Mouse (Mus musculus): ENCODE measurements around the gene Phf21a.
"Not testable (repeated sequence)": the region's sequence is repeated elsewhere in the genome, so short reads cannot be mapped to it uniquely, and the experiment has no call there.

Phf21a gene

DNA sequence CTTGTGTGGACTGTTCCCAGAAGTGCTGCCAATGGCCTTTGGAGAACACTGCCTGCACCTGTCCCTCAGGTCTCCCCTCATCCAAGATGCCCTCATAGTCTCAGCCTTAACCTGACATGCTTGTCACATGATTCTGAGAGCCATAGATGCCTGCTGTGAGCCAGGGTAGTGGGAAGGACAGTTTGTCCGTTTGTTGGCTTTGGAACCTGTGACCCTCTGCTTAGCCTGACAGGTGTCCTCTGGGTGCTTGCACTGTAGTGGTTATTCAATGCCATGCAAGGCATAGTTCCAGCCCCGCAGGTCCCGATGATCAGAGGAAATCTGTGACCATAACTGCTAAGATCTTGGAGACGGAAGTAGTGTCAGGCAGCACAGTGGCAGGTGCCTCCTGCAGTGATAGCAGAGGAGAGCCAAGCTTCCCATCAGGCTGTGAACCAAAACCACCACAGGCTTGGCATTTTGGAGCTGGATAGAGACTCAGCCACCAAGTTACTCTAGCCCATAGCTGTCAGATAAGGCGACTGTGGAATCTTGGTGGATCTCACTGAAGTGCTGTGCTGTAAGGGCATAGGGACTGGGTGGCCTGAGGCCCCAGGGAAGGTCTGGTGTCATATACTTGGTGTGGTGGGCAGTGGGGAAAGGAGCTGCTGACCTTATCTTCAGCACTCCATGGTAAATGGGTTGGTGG, 289.1 kb downstream of the Phf21a start, which contains the start of gene 1700029I15Rik:
Gene 1700029I15Rik (plus strand): TSS at position 638 of the 688 bp plus-strand sequence.
- DNase-seq (ENCODE audit: low spot score in 2 of 2): no peak

DNA sequence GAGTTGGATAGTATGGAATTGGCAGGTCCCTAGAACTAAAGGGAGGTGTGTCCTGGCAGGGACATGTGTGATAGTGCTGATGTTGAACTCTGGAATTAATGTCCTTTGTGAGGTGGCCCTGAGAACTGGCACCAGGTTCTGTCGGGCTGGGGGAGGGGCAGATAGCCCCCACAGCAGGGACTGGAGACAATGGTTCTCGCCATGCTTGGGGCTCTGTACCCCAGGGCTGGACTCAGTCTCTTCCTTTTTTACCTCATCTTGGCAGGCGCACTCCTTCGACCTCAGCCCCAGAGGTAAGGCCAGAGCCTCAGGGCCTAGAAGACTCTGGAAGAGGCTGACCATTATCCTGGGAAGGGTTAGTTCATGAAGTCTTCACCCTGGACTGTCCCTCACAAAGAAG, 289.8 kb downstream of the Phf21a start:
- no peak for DNase-seq (ENCODE audit: low spot score in 2 of 2)

DNA sequence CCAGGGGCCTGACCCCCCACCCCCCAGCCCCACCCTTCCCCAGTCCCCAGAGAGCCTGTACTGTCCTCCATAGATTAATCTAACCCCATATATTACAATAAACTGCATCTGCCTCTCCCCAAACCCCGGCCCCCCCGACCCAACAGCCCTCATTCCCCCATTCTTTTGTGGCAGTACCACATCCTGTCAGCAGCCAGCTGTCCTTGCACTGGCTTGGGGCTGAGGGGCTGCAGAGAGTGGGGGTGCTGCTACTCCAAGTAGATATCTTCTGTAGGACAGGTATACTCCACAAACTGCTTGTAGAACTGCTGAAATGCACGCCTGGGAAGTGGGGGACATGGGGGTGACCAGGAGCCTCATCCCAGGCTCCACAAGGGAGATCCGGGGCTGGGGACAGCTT, 291.2 kb downstream of the Phf21a start:
- no peak for DNase-seq (ENCODE audit: low spot score in 2 of 2)

DNA sequence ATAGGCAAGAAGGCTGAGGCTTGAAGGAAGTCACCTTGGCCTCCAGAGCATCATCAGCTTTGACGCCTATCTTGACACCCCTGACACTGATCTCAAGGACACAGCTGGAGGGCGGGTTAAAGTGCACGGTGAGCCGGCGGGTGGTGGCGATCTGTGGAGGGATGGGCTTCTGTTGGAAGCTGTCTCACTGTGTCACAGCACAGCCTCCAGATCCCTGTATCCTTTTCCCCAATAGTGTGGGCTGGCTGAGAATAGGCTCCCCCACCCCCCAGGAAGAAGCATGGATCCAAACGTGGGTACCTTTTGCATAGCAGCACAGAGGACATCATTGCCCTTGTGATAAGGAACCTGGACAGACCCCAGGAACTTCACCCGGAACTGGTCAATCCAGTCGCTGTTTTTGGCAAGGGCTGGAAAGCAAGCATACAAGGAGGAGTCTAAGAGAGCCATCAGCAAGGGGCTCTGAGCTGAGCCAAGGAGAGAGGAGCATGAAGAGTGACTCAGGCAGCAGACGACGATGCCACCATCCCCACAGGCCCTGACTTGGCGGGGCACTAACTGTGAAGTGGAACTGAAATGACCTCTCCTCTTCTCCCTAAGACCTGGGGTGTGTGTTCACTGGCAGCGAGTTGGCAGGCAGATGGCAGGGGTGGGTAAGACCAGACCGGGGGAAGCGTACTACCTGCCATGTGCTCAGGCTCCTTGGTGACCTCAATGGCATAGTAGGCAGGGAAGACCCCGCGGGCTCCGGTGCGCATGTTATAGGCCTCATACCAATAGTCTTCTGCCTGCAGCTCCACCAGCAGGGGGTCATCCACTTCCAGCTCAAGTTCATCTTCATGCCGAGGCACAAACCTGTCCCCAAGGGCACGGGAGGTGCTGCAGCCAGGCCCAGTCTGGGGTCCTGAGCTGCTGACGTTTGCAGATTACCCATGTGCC, 292.5 kb downstream of the Phf21a start:
- no peak for DNase-seq (ENCODE audit: low spot score in 2 of 2)

DNA sequence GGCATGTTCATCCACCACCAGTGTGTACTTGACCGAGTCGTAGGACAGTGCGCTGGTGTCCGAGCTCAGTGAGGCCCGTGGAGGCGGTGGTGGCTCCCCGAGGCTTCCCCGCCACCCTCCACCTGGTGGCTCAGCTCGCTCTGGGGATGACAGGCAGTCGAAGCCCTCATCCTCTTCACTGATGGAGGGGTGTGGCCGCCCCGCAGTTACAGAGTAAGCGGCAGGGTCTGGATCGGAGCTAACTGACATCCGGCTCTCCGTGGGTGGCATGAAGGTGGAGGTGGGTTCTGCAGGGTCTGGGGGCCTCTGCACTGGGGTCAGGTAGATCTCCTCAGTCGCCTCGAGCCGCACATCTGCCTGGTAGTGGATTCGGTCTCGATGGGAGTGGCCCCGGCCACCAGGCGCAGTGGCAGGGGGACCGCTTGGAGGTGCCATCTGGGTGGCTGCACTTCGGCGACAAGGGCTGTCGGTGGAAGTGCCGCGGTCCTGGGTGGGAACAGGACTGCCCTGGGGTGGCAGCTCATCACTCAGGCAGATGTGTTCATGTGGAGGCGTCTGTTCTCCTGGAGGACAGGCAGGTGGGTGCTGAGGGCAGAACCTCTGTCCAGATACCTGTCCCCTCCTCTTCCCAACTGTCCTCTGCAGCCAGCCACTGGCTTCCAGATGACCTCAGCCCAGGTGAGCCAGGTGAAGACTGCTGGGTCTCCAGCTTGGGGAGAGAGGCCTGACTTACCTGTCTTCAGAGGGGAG, 294.1 kb downstream of the Phf21a start:
- no peak for DNase-seq (ENCODE audit: low spot score in 2 of 2)

DNA sequence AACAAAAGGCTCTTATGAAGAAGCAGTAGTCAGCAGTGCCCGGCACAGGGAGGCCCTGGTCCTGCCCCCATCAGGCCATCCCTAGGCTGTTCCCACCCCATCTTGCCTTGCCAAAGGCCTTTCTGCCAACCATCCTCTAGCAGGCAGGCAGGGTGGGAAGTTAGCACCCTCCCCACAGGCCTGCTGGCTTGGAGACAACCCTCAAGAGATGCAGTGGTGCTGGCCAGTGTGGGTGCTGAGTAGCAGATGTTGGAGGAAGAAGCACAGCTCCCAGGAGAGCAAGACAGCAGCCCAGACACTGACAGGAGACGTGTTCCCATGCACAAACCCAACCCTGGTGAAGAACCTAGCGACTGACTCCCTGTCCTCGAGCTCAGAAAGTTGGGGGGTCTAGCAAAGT, 294.7 kb downstream of the Phf21a start:
- DNase-seq (ENCODE audit: low spot score in 2 of 2): no peak

DNA sequence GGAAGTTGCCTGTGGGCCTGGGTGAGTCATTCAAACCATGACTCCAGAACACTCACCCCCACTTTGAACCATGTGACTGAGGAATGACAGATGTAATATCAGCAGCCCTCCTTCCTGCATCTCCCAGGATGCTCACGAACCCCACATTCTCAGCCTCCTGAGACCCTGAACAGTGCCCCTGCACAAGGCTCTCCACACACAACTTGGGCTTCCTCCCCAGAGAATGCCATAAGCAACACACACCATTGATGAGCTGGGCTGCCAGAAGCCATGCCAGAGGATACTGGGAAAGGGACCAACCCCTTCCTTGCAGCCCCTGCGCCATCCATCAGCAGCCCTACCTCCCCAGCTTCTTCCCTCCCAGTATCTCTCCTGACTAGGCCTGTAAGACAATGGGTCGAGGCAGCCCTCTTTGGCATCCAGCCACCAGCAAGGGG, 295.2 kb downstream of the Phf21a start:
- DNase-seq (ENCODE audit: low spot score in 2 of 2): no peak

DNA sequence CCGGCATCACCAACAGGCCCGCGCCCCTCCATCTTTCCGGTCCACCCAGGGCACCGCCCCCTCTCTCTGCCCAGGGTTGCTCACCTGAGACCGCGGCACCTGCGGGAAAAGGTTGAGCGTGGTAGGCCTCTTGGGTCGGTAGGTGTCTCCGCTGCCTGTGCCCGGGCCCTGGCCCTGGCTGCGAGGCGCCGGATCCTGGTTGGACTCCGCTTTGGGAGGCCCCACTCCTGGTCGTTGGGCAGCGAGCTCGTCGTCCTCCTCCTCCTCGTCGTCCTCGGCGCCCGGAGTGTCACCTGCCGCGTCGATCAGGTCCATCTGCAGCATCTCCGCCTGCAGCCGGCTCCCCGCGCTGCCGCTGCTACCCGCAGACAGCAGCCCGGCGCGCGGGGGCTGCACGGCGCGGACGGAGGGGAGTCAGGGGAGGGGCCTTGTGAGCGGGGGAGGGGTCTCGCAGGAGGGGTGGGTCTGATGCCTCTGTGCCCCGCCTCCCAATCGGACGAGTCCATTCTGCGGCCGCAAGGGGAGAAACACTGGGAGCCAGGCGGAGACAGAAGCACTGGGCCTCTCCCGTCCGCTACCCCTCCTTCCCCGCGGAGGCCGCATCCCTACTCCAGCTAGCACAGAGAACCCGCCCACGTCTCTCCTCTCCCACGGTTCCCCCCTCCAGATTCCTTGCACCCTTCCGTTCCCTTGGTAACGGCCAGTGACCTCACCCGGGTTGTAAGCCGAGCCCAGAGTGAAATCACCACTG, 296.1 kb downstream of the Phf21a start:
- peak; percentile 75 to 87 for DNase-seq (ENCODE audit: low spot score in 2 of 2)

DNA sequence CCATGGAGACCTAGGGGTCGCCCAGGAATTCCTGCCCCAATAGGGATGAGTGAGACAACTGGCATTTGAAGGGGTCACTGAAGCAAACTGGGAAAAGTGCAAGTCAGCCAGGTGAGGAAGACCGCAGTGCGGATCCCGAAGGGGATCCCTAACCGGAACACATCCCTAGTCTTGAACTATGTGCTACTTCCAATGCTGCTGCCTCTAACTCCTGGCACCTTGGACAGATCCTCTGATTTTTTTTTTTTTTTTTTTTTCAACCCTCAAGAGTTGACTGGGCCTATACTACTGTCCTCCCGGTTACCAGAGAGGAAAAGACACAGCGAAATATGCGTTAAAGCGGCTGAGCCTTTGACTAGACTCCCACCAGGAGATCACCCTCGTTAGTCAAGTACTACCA, 296.7 kb downstream of the Phf21a start:
- DNase-seq (ENCODE audit: low spot score in 2 of 2): no peak

DNA sequence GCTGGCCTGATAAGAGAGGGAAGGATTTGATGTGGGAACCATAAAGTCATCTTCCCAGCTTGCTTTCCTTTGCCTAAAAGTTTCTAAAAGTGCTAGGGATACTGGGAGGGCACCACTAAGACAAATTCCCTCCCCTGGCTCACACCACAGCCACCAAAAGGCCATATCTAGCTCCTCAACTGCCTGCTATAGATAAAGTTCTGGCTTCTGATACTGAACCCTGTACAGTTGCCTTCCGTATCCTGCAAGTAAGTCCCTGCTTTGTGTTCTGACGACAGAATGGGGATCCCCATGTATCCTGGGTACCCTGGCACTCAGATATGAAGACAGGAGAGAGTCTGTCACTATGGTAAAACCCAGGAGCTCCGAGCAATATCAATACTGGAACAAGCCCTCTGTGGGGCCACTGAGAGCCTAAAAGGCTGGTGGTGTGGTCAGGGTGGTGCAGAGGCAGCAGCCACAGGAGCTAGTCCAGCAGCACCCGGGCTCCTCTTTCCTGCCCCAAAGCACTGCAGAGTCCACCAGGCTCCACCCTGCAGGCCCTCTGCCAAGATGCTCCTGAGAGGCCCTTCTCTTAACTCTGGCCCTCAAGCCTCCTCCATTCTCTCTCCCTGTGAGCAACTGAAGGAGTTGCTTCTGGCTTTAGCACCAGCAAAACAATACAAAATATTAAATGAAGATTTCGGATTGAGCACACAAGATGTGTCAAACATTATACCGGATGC, 297.5 kb downstream of the Phf21a start:
- DNase-seq (ENCODE audit: low spot score in 2 of 2): no peak

DNA sequence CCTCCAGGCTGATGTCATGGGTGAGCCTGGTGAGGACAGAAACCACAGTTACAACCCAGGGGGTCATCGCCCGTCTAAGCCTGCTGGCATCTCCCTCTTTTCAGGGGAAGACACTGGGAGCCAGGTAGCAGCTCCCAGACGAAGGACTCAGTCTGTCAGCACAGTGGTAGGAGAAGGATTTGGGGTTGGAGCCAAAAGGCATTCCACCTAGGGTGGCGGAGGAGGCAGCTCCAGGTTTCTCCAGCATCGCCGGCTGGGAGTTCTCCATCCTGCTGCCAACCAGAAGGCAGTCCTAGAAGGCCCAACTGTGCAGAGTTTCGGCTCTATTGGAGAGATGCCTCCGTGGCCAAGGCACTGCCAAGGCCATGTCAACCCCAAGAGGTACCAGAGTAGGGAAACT, 298.2 kb downstream of the Phf21a start:
- no peak for DNase-seq (ENCODE audit: low spot score in 2 of 2)

DNA sequence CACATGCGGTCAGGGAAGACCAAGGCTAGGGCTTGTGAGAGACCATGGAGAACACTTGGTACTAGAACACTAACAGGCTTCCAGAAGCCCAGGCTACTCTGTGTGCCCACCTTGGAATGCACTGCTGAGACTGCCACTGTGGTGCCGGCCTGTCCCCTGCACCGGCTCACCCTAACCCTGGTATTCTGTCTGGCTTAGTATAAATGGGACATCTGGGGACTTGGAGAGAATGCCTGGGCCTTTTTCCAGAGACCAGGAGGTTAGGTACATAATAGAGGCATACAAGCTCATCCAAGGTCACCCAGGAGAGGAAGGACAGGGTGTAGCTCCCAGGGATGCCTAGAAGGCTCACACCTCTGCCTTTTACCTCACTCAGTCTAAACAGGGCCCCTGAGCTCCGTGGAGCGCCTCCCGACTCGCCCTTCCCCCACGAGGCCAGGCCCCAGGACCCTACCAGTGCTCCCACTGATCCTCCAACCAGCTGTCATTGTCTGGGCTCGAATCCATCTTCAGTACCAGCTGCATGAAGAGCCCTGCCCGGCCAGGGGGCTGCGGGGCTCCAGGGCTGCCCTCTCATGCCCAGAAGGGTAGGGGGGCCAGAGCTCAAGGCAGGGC, 298.9 kb downstream of the Phf21a start:
- DNase-seq (ENCODE audit: low spot score in 2 of 2): peak in 1 of 2 experiments; percentile 58

DNA sequence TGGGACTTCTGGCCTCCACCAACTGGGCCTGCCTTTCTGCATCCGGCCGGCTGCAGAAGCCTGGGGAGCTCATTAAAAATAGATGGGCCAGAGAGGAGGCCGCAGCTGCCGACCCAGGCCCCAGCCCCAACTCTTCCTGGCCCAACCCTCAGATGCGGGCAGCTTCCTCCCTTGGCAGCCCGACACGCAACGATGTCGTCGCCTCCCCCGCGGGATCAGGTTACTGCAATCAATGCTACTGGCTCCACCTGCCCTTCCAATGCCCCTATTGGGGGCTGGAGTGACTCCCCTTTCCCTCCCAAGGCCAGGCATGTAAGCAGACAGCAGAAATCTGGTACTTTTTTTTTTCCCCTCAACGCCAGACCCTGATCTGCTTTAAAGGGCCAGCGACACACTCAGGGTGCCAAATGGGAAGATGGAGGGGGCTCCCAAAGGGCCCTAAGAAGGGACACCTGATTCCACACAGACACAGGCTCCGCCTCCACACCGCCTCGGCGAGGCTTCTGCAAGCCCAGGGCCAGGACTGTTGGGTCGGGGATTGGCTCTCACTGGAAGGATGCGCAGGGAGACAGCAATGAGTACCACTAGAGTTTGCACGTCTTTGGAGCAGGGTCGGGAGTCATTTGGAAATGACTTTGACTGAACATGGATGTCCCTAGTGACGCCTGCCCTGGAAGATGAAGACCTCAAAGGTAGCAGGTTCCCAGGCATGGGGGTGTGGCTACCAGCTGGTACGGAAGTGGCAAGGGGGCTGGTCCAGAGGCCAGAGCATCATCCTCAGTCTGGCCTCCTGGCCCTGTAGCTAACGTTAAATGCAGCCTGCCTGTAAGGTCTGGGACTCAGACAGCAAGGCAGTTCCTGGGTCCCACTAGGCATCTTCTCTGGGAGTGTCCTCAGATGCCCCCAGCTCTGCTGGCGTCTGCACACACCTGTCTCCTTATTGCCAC, 299.7 kb downstream of the Phf21a start:
- DNase-seq (ENCODE audit: low spot score in 2 of 2): peak in 1 of 2 experiments; percentile 59

DNA sequence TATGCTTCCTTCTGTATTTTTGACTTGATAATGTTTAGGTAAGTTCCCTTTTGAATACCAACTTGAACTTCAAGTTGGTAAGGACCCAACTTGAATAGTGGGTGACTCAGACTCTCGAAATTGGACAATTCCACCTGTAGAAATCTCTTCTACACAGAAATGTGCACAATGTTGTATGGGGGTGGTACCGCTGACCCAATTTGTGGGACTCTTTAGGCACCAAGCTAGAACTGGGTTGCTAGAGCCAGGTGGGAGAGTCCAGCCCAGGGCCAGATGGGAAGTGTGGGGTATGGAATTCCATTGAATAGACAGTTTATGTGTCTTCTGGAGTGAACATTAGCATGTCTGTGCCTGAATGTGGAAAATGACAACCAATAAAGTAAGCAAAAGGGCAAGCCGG, 302.6 kb downstream of the Phf21a start:
- DNase-seq (ENCODE audit: low spot score in 2 of 2): no peak

DNA sequence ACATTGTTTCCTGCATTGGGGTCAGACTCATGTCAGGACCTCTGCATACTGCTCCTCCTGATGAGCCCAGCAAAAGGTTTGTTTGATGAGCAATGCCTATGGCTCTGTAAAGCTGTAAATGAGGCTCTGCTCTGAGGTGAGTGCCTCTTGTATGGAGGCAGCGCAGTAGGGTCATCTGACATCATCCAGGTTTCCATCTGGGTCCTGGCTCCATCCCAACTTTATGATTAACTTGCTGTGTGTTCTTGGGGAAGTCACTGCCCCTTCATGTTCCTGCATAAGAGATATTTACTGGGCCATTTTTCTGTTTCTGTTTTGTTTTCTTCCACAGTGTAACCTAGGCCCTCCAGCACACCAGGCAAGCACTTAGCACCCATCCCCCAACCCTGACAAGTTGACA, 304.5 kb downstream of the Phf21a start:
- no peak for DNase-seq (ENCODE audit: low spot score in 2 of 2)

DNA sequence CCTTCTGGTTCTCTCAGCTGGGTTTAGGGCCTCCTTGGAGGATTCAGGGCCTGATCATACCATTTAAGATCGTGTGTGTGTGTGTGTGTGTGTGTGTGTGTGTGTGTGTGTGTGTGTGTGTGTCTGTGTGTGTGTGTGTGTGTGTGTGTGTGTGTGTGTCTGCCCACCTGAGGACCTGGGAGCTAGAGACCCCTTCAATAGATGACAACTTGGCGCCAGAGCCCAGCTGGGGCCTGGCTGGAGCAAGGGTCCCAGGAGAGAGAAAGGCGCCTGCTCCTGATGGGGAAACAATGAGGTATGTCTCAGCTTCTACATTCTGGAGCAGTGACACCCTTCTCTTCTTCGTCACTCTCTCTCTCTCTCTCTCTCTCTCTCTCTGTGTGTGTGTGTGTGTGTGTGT, 307.0 kb downstream of the Phf21a start:
- not testable (repeated sequence) for DNase-seq (ENCODE audit: low spot score in 2 of 2)

DNA sequence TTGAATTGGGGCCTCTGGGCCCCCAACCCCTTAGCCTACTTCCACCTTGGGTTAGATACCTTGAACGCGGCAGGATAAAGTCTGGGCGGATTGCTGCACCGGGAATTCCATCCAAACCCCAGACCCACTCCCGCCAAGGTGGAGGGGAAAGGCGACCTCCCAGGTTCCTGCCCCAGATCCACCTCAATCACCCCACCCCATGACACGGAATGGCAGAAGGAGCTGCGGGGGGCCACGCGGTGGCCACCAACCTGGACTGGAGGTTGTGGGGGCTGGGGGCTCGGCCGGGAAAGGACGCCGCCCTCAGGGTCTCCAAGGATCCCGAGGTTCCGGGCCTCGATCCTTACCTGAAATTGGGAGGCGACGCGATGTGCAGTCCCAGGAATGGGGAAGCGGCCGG, 307.8 kb downstream of the Phf21a start:
- no peak for DNase-seq (ENCODE audit: low spot score in 2 of 2)

DNA sequence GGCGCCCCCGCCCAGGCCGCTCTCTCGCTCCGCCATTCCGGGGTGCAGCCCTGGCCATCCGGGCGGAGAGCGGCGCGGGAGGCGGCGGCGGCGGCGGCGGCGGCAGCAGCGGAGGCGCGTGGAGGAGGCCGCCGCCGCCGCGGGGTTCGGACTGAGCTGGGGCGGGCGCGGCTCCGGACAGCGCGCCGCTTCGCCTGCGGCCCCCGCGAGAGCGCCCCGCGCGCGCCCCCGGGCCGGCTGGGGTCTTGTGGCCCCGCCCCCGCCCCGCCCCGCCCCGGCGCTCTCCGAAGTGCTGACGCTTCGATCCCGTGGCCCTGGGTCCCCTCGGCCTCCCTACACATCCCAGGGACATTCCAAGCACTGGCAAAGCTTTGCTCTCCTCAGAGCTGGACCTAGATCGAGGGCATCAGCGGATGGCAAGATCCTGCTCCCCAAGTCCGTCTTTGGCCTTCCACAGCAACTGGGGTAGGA, 308.2 kb downstream of the Phf21a start, which contains the start of gene Mapk8ip1:
Gene Mapk8ip1 (minus strand): TSS at position 173 of the 471 bp plus-strand sequence.
- DNase-seq (ENCODE audit: low spot score in 2 of 2): no peak
